Mouse (Mus musculus) neural tube, embryonic 13.5 days (tissue): ENCODE measurements at regions not wholly inside any gene's neighbourhood (a gene's known extent, or its start where the extent isn't known, plus 50 kb on each side); places are given as distances from the start of the nearest gene placed in this dataset.

Source experiments
- ATAC-seq: fragments of 200-750 bp; cut with Nextera tagmentation; 2 replicates; pipeline ENCODE4 v1.8.0; 2017; ENCODE audit warnings: low read depth, mild to moderate bottlenecking, moderate TSS enrichment, moderate library complexity
- H3K27ac ChIP-seq: fragments of 300-500 bp; sonication (generic); replicated peaks from 2 replicates; pipeline ENCODE4 v1.5.1; 2015; ENCODE audit warnings: moderate library complexity, mild to moderate bottlenecking, inconsistent platforms
- H3K27me3 ChIP-seq: fragments of 300-500 bp; sonication (generic); 2 replicates; pipeline ENCODE4 v1.6.1; 2015; ENCODE audit warnings: mild to moderate bottlenecking, inconsistent platforms
- H3K36me3 ChIP-seq: fragments of 300-500 bp; sonication (generic); 2 replicates; pipeline ENCODE4 v1.6.1; 2015; ENCODE audit warnings: mild to moderate bottlenecking, inconsistent platforms
- H3K4me1 ChIP-seq: fragments of 300-500 bp; sonication (generic); replicated peaks from 2 replicates; pipeline ENCODE4 v1.6.1; 2015; ENCODE audit warnings: inconsistent platforms
- H3K4me2 ChIP-seq: fragments of 300-500 bp; sonication (generic); 2 replicates; pipeline ENCODE4 v1.6.1; 2015; ENCODE audit warnings: inconsistent platforms, mild to moderate bottlenecking, moderate library complexity
- H3K4me3 ChIP-seq: fragments of 300-500 bp; sonication (generic); 2 replicates; pipeline ENCODE4 v1.5.1; 2015; ENCODE audit warnings: mild to moderate bottlenecking, inconsistent platforms
- H3K9ac ChIP-seq: fragments of 300-500 bp; sonication (generic); 2 replicates; pipeline ENCODE4 v1.6.1; 2015; ENCODE audit warnings: moderate library complexity, mild to moderate bottlenecking, inconsistent platforms
- H3K9me3 ChIP-seq: fragments of 300-500 bp; sonication (generic); 2 replicates; pipeline ENCODE4 v1.6.1; 2016; ENCODE audit warnings: inconsistent platforms
- WGBS: fragments of 180-500 bp; shearing (Covaris S2); methylation state at CpG from one replicate; pipeline ENCODE4 v1.1.7; 2015; 5-methylcytosine and 5-hydroxymethylcytosine counted together

GRCm38 (mm10) chr14:54185265-54185830 lies 68.6 kb downstream of the Dad1 start:
- Histone ChIP-seq H3K9me3 (no peaks in the 10 kb centered on the region), H3K4me1 (peaks cover 46% of the 10 kb centered on the region), H3K9ac (no peak overlapping the region), H3K27me3 (no peaks in the 10 kb centered on the region), H3K27ac (0 out of 2 replicates have a peak overlapping the region, but pooled peaks have one; percentile 54), H3K36me3 (no peaks in the 10 kb centered on the region), H3K4me2 (no peak overlapping the region), H3K4me3 (no peak overlapping the region)
- 23% methylated on average over 6 of the region's 6 CpGs for WGBS
- no peak for ATAC-seq

GRCm38 (mm10) chr14:54183873-54184272 lies 70.0 kb downstream of the Dad1 start:
- Histone ChIP-seq H3K9me3 (no peaks in the 10 kb centered on the region), H3K27me3 (no peaks in the 10 kb centered on the region), H3K4me1 (peaks cover 46% of the 10 kb centered on the region), H3K9ac (no peak overlapping the region), H3K4me2 (no peak overlapping the region), H3K27ac (peak overlapping the region; percentile 77; the same call in 1 of the 2 replicates), H3K36me3 (no peaks in the 10 kb centered on the region), H3K4me3 (no peak overlapping the region)
- 66% methylated on average over 3 of the region's 3 CpGs for WGBS
- no peak for ATAC-seq

- H3K27ac ChIP-seq = peak overlapping the region; percentile 77
- H3K4me2 ChIP-seq = no peak overlapping the region
- no peak overlapping the region for H3K4me3 ChIP-seq
- H3K9ac ChIP-seq = no peak overlapping the region
- no peaks in the 10 kb centered on the region for H3K9me3 ChIP-seq
- peaks cover 52% of the 10 kb centered on the region for H3K4me1 ChIP-seq
- H3K36me3 ChIP-seq = no peaks in the 10 kb centered on the region
- H3K27me3 ChIP-seq = no peaks in the 10 kb centered on the region
- WGBS = 49% methylated on average over 10 of the region's 10 CpGs
- peak; percentile 49; the same call in 1 of the 2 replicates for ATAC-seq
These were observed 71.1 kb downstream of the Dad1 start for GRCm38 (mm10) chr14:54182838-54183237.

- H3K27ac ChIP-seq = no peak overlapping the region
- no peaks in the 10 kb centered on the region for H3K27me3 ChIP-seq
- H3K4me1 ChIP-seq = peaks cover 57% of the 10 kb centered on the region
- WGBS = 83% methylated on average over 3 of the region's 3 CpGs
- no peak overlapping the region for H3K4me3 ChIP-seq
- H3K36me3 ChIP-seq = no peaks in the 10 kb centered on the region
- no peaks in the 10 kb centered on the region for H3K9me3 ChIP-seq
- no peak overlapping the region for H3K4me2 ChIP-seq
- H3K9ac ChIP-seq = no peak overlapping the region
- ATAC-seq = no peak
These were observed 72.6 kb downstream of the Dad1 start for GRCm38 (mm10) chr14:54181306-54181705.

GRCm38 (mm10) chr14:54180754-54181153 lies 73.2 kb downstream of the Dad1 start:
- Histone ChIP-seq H3K9ac (no peak overlapping the region), H3K4me2 (no peak overlapping the region), H3K27me3 (no peaks in the 10 kb centered on the region), H3K4me3 (no peak overlapping the region), H3K9me3 (no peaks in the 10 kb centered on the region), H3K36me3 (no peaks in the 10 kb centered on the region), H3K27ac (no peak overlapping the region), H3K4me1 (peaks cover 52% of the 10 kb centered on the region)
- WGBS = 93% methylated on average over 3 of the region's 3 CpGs
- ATAC-seq = no peak

- H3K4me3 ChIP-seq = no peak overlapping the region
- H3K9ac ChIP-seq = no peak overlapping the region
- no peaks in the 10 kb centered on the region for H3K27me3 ChIP-seq
- H3K4me2 ChIP-seq = no peak overlapping the region
- WGBS = 77% methylated on average over 3 of the region's 3 CpGs
- H3K27ac ChIP-seq = no peak overlapping the region
- no peak for ATAC-seq
- peaks cover 48% of the 10 kb centered on the region for H3K4me1 ChIP-seq
- no peaks in the 10 kb centered on the region for H3K9me3 ChIP-seq
- no peaks in the 10 kb centered on the region for H3K36me3 ChIP-seq
These were observed 73.6 kb downstream of the Dad1 start for GRCm38 (mm10) chr14:54180271-54180670.

- Histone ChIP-seq H3K36me3 (no peaks in the 10 kb centered on the region), H3K27me3 (no peaks in the 10 kb centered on the region), H3K9ac (no peak overlapping the region), H3K4me1 (peaks cover 33% of the 10 kb centered on the region), H3K27ac (no peak overlapping the region), H3K9me3 (no peaks in the 10 kb centered on the region), H3K4me2 (no peak overlapping the region), H3K4me3 (no peak overlapping the region)
- 95% methylated on average over 3 of the region's 3 CpGs for WGBS
- ATAC-seq = no peak
These were observed 75.0 kb downstream of the Dad1 start for GRCm38 (mm10) chr14:54178856-54179255.

- ATAC-seq = peak; percentile 16; the same call in 1 of the 2 replicates
- Histone ChIP-seq H3K9ac (no peak overlapping the region), H3K27me3 (no peaks in the 10 kb centered on the region), H3K4me1 (peaks cover 17% of the 10 kb centered on the region), H3K4me3 (no peak overlapping the region), H3K9me3 (no peaks in the 10 kb centered on the region), H3K36me3 (no peaks in the 10 kb centered on the region), H3K27ac (peak overlapping the region; percentile 43; the same call in 1 of the 2 replicates), H3K4me2 (no peak overlapping the region)
- WGBS = 47% methylated on average over 14 of the region's 14 CpGs
These were observed 77.4 kb downstream of the Dad1 start for GRCm38 (mm10) chr14:54176469-54176868.

- H3K27me3 ChIP-seq = no peaks in the 10 kb centered on the region
- H3K4me2 ChIP-seq = no peak overlapping the region
- H3K9me3 ChIP-seq = no peaks in the 10 kb centered on the region
- no peaks in the 10 kb centered on the region for H3K36me3 ChIP-seq
- peaks cover 17% of the 10 kb centered on the region for H3K4me1 ChIP-seq
- ATAC-seq = no peak
- no peak overlapping the region for H3K4me3 ChIP-seq
- 82% methylated on average over 5 of the region's 5 CpGs for WGBS
- no peak overlapping the region for H3K27ac ChIP-seq
- no peak overlapping the region for H3K9ac ChIP-seq
These were observed 78.4 kb downstream of the Dad1 start for GRCm38 (mm10) chr14:54175476-54175875.

GRCm38 (mm10) chr14:54173316-54173715 lies 80.6 kb downstream of the Dad1 start:
- Histone ChIP-seq H3K36me3 (no peaks in the 10 kb centered on the region), H3K4me2 (no peak overlapping the region), H3K9me3 (no peaks in the 10 kb centered on the region), H3K4me3 (no peak overlapping the region), H3K9ac (no peak overlapping the region), H3K27ac (no peak overlapping the region), H3K27me3 (no peaks in the 10 kb centered on the region), H3K4me1 (peaks cover 11% of the 10 kb centered on the region)
- ATAC-seq = no peak
- 90% methylated on average over 5 of the region's 5 CpGs for WGBS

GRCm38 (mm10) chr14:54169254-54169653 lies 84.7 kb downstream of the Dad1 start:
- Histone ChIP-seq H3K9ac (no peak overlapping the region), H3K4me1 (no peaks in the 10 kb centered on the region; the same call in 1 of the 2 replicates), H3K9me3 (no peaks in the 10 kb centered on the region), H3K27ac (no peak overlapping the region), H3K4me3 (no peak overlapping the region), H3K4me2 (no peak overlapping the region), H3K27me3 (no peaks in the 10 kb centered on the region), H3K36me3 (no peaks in the 10 kb centered on the region)
- WGBS = 90% methylated on average over 7 of the region's 7 CpGs
- no peak for ATAC-seq

- no peaks in the 10 kb centered on the region for H3K4me1 ChIP-seq
- no peak overlapping the region for H3K4me3 ChIP-seq
- ATAC-seq = no peak
- H3K4me2 ChIP-seq = no peak overlapping the region
- H3K27me3 ChIP-seq = no peaks in the 10 kb centered on the region
- H3K36me3 ChIP-seq = no peaks in the 10 kb centered on the region
- no peaks in the 10 kb centered on the region for H3K9me3 ChIP-seq
- no peak overlapping the region for H3K9ac ChIP-seq
- no peak overlapping the region for H3K27ac ChIP-seq
- WGBS = 84% methylated on average over 4 of the region's 4 CpGs
These were observed 85.4 kb downstream of the Dad1 start for GRCm38 (mm10) chr14:54168414-54168931.

GRCm38 (mm10) chr14:54166057-54166456 lies 87.8 kb downstream of the Dad1 start:
- Histone ChIP-seq H3K27ac (no peak overlapping the region), H3K27me3 (no peaks in the 10 kb centered on the region), H3K4me1 (peaks cover 9% of the 10 kb centered on the region; the same call in 1 of the 2 replicates), H3K9me3 (no peaks in the 10 kb centered on the region), H3K36me3 (no peaks in the 10 kb centered on the region), H3K9ac (no peak overlapping the region), H3K4me2 (no peak overlapping the region), H3K4me3 (no peak overlapping the region)
- 69% methylated on average over 3 of the region's 3 CpGs for WGBS
- no peak for ATAC-seq
